Mouse (Mus musculus): Measurements from ENCODE around the gene Knstrn.

GRCm38 (mm10) chr2:118775846-118776245 lies 38.0 kb upstream of the Knstrn start:
- no peak for TF ChIP-seq POLR2A (IDR thresholded peaks at IDR 0.05; ENCODE audit: control insufficient read depth, low read depth, low read length)
- no peak for TF ChIP-seq CTCF (IDR thresholded peaks at IDR 0.05; ENCODE audit: control insufficient read depth, insufficient read depth, insufficient replicate concordance, low read depth, low read length)
